Mouse (Mus musculus) frontal cortex, adult (tissue): Measurements from ENCODE around the gene Lrrc49.

Experiments used
- ATAC-seq: cut with Nextera tagmentation; 2 replicates; pipeline ENCODE4 v1.9.2; 2017; ENCODE audit warnings: mild to moderate bottlenecking, moderate library complexity, mixed read lengths; ENCODE audit not compliant: low TSS enrichment

Gene Lrrc49

GRCm38 (mm10) chr9:60545361-60546096 lies 142.4 kb downstream of the Lrrc49 start:
- ATAC-seq, result no peak

DNA sequence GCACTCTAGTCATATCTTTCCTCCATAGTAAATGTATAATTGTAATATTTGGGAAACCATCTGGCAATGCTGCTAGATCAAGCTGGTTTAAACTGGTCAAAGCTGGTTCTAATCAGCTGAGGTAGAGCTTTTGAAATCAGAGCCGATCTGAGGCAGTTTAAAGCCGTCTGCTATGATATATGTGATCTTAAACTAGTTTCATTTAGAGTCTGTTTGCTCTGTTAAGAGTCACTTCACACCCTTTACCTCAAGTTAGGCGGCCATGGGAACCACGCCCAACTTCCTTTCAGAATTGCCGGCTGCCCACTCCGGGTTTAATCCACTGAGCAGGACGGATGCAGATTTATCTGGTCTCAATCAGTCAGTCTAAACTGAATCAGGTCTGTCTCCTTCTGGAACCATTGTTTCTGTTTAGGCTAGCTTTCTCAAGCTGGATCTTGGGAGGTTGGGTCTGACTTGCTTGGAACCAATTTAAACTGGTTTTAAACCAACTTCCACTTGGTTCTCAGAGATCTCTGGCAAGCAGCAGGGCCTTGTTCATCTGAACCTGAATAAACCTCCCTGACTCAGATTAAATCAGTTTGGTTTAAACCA lies 144.4 kb downstream of the Lrrc49 start:
- ATAC-seq, result no peak

GRCm38 (mm10) chr9:60530310-60530709 lies 157.6 kb downstream of the Lrrc49 start:
- no peak for ATAC-seq

DNA sequence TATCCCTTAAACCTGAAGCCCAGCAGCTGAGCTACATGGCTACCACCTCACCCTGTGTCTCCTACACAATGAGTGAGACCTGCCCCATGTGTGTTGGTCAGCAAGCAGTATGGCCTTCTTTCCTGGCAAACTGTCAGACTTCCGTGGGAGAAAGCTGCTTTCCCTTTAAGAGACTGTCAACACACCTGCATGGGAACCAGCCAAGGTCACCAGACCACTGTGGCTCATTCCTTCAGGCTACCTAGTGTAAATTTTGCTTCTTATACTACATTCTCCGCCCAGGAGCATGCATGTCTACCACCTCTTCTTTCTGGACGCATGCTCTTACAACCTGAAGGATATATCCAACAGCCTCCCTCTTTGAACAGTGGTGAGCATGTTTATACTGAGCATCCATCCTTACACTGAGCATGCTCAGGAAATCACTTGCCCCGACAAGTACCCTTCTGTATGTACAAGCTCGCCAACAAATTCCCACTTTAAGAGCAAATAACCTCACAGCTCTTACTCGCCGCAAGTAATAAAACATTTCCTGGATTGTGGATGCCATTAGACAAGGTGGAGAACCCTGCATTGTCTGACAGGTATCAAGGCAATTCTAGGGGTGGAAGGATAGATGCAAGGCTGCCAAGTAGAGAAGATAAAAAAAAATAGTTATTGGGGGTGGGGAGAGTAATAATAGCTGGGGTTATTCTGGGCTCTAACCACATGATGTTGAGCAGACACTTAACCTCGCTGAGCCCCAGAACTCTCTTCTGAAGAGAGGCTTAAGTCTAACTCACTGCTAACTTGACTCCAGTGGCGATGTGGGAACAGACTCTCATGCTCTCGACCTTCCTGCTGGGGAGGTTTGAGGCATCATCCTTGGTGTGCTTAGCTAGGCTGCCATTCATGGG lies 158.4 kb downstream of the Lrrc49 start:
- no peak for ATAC-seq

GRCm38 (mm10) chr9:60528269-60528668 lies 159.7 kb downstream of the Lrrc49 start:
- no peak for ATAC-seq

DNA sequence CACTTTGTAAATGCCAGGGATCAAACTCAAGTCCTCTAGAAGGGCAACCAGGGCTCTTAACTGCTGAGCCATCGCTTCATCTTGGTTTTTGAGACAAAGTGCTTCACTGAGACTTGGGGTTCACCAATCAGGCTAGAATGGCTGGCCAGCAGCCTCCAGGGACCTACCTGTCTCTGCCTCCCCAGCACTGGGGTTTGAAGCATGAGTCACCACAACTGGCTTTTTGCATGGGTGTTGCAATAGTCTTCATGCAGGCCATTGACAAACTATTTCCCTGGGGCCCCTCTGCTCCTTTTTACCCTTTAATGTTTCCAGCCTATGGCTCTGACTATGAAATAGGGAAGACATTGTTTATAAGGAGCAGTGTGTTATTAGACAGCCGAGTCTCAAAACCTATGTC lies 160.1 kb downstream of the Lrrc49 start:
- ATAC-seq, result no peak

DNA sequence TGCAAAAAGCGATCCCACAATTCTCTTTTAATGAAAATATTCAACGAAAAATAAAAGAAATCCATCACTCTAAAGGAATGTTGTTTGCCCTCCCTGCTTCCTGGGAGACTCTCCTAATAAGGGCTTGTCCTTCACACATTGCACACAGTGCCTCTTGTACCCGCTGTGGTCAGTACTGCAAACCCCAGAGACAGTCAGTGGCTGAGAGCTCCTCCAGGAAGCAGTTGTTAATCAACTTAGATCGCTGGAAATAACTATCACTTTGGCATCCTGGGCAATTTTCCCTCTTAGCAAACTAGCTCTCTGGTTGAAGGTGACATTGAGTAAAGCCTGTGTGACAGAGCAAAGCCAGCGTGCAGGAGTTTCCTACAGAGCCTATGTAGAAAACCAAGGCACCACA lies 160.9 kb downstream of the Lrrc49 start:
- ATAC-seq, result no peak

GRCm38 (mm10) chr9:60526195-60526594 lies 161.8 kb downstream of the Lrrc49 start:
- ATAC-seq, result no peak

GRCm38 (mm10) chr9:60521806-60522264 lies 166.1 kb downstream of the Lrrc49 start, which contains the start of gene Thsd4:
Thsd4 (minus strand) TSS chr9:60522046.
- peak; percentile 52 for ATAC-seq

GRCm38 (mm10) chr9:60521143-60521542 lies 166.8 kb downstream of the Lrrc49 start:
- no peak for ATAC-seq

DNA sequence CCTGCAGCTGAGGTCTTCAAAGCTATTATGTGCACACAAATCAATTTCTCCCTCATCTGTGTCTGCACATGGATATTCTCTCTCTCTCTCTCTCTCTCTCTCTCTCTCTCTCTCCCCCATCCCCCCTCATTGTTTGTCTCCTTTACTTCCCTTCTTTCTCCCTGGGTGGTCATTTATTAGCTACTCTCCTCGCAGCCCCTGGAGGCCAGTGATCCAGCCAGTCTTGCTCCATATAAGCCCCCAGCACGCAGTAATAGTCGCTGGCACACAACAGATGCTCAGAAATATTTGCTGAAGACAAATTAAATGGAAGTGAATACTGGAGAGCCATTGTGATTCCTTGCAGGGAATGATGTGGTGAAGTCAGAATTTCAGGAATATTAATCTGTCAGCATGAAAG lies 168.4 kb downstream of the Lrrc49 start:
- ATAC-seq, result no peak
